Mouse (Mus musculus) Muller cell, postnatal 12 days (primary cell): Measurements from ENCODE around the gene Grid2.
A peak's percentile ranks its signal among the peaks of the same experiment; 100 is the strongest.

Source experiments
- DNase-seq: peaks from one replicate; pipeline ENCODE4 v3.0.0-alpha.2; 2015; ENCODE audit errors: inconsistent ontology term

Grid2 gene

DNA sequence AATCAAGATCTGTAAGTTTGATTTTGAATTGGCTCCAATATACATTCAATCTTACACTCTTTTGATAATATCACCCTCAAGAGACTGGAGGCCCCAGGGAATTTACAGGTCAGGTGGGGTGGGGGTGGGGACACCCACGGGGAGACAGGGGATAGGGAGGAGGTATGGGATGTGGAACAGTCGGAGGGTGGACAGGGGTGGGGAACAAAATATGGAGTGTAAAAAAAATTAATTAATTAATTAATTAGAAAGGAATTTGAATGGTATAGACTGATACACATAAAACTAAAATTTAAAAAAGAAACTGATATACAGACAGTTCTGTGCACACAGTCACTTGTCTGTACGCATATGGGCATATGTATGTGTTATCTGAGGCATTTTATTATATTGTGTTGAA, 380.3 kb downstream of the Grid2 start:
- DNase-seq = no peak

- no peak for DNase-seq
These were observed 403.7 kb downstream of the Grid2 start for GRCm38 (mm10) chr6:63659423-63659822.

- no peak for DNase-seq
These were observed 430.0 kb downstream of the Grid2 start for GRCm38 (mm10) chr6:63685689-63686088.

DNA sequence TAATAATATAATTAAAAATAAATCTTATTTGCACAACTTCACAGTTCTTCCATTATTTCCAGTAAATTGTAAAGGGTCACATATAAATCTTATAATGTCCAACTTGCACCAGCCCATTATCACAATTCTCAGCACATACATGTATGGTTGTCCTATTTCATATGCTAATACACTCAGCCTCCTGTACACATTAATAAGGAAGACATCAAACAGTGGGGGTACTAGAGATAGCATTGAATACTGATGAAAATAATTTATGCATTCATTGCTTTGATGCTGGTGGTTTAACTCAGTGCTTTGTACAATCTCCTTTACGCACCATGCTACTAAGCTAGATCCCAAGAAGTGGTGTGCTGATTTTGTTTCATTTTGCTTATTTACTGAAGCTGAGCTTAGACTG, 446.0 kb downstream of the Grid2 start:
- DNase-seq = no peak

DNA sequence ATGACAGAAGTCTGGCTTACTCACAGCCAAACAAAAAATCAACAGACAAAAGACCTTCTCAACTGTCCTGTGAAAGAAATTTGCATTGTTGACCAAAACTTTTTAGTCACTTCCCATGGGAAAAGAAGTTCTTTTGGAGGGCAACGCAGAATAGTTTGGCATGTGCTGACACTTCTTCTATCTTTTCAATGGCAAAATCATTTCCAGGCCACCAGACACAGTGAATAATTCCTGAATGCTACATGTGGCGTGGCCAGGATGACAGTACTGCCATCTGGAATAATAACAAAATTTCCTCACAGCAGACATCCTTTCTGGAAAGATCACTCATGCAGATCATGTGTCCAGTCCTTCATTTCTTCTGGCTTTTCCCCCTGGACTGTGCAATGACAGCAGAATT, 478.1 kb downstream of the Grid2 start:
- peak; percentile 99 for DNase-seq

DNA sequence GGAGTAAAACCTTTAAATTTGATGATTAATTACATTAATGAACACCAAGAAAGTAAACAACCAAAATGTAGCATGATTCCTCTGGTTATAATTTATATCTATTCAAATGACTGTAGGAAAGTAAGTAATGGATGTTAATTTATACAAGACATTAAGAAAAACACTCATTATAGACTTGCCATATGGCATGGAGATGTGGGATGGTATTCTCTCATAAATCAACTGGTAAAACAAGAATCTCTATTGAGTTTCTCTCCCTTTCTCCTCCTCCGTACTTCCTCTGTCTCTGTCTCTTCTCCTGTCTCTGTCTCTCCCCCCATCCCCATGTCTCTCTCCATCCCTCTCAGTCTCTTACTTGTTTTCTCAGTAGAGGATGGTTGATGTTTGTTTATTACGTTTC, 506.9 kb downstream of the Grid2 start:
- no peak for DNase-seq

DNA sequence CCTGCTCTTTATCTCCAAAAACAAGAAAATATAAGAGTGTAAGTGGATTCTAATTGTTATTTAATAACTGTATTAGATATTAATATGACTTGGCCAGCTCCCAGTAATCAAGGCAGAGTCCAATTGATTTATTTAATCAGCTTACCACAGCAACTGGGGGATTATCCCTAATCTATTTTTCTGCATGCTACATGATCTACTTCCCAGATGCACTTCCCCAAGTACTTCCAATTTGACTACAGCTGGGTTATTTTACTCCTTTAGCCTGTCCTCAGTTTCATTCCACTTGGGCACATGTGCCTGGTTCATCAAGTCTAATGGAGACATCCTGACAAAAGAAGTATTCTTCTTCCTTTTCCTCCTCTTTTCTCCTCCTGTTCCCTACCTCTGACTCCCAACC, 539.0 kb downstream of the Grid2 start:
- no peak for DNase-seq

DNA sequence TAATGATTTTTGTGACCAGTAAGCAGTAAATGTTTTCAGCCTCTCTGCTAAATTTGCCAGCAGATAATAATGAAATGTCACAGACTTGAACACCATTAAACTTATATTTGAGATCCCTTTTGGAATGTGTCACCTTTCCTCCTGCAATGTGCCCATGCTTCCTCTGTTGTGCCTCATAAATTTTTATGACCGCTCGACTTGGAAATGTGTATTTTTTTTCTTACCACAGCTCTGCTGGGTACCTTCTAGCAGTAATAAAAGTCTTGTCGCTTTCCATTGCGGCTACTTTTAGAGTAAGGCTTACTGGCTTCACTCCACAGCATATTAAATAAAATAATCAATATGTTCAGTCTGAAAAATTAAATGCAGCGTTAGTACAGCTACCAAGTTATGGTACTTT, 564.6 kb downstream of the Grid2 start:
- no peak for DNase-seq

DNA sequence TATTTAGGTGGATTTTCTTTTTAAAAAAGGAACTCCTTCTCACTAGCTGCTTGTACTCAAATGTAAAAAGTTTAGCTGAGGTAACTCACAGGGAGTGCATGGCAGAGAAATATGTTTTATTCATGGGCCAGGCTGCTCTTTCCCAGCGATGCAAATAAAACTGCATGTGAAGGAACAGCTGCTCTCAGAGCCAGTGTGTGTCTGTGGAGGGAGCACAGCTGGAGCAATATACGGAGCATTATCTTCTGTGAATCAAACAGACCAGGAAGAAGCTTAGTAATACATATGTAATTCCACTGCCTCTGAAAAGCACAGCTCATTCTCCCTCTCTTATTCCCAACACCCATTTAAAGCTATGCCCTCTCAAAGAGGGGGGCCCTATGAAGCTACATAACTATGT, 607.0 kb downstream of the Grid2 start:
- DNase-seq = no peak

DNA sequence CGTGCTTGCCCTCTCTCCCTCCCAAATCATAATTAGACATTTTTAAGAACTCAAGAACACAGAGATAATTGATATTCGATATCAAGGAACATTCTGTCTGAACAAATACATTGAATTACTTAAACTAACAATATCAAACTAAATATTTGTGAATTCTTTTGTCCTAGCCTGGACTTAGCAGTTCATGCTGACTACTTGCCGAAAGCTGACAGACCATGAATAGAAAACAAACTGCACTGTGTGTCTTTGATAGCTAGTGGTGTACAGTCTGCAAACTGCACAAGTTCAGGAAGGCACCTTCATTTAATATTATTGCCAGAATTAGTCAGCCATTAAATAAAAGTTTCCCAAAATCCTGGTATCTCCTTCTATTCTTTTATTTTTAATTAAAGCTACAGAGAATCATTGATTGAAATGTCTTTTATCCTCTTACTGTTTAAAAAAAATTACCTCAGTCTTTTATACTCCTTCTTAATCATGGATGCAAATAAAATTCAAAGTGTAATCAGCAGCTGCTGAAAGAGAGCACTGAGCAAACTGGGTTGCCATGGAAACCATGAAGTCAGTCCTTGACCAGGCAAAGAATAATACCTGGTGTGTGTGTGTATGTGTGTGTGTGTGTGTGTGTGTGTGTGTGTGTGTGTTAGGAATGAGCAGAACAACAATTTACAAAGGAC, 621.5 kb downstream of the Grid2 start:
- DNase-seq = no peak

GRCm38 (mm10) chr6:63877765-63878345, 622.2 kb downstream of the Grid2 start:
- no peak for DNase-seq

DNA sequence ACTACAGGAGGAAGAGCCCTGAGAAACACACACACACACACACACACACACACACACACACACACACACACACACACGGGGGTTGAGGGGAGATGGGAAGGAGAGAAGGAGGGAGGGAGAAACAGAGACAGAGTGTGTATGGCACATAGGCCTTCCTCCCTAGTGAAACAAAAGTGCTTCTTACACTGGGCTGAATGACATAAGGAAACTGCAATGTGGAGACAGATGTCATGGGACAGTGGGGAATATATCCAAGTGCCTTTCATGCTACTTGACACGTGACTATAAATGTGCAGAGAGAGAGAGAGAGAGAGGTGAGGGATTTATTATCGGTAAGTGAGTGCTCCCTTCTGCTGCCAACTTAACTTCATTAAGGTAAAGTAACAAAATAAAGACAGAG, 639.0 kb downstream of the Grid2 start:
- no peak for DNase-seq

GRCm38 (mm10) chr6:63898171-63898570, 642.5 kb downstream of the Grid2 start:
- DNase-seq = no peak

- DNase-seq = no peak
These were observed 661.4 kb downstream of the Grid2 start for GRCm38 (mm10) chr6:63917035-63917570.

- peak; percentile 91 for DNase-seq
These were observed 666.3 kb downstream of the Grid2 start for GRCm38 (mm10) chr6:63921951-63922350.

DNA sequence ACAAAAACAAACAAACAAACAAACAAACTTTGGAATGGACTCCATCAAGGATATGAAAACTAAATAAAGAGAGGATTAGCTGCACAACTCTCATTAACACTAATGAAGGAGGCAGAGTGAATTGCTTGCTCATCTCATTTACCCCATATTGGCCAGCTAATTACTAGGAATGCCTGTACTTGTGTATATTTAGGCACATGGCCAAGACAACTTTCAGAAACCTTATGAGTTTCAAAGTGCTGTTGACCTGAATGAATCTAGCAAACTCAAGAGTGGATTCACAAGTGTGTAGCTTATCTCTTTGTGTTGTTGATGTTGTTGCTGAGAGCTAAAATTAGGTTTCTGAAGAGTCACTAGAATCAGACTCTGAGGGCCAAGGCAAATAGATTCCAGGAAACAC, 675.5 kb downstream of the Grid2 start:
- peak; percentile 74 for DNase-seq

DNA sequence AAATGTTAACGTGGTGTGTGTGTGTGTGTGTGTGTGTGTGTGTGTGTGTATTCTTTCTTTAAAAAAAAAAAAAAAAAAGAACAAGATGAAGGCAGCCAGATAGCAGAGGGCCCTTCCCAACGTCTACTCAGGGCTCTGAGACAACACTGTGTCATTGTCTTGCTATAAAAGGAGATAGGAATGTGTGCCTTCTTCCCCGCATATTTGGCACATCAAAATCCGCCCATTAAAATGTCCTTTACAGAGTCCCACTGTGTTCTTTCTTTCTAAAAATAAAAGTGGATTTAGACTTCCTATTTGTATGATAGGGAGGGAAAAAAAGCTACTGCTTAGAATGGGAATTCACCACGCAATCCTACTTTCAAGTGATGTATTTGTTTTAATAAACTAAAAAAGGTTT, 691.0 kb downstream of the Grid2 start:
- DNase-seq = peak; percentile 93

GRCm38 (mm10) chr6:63963789-63964188, 708.1 kb downstream of the Grid2 start:
- DNase-seq = peak; percentile 13

DNA sequence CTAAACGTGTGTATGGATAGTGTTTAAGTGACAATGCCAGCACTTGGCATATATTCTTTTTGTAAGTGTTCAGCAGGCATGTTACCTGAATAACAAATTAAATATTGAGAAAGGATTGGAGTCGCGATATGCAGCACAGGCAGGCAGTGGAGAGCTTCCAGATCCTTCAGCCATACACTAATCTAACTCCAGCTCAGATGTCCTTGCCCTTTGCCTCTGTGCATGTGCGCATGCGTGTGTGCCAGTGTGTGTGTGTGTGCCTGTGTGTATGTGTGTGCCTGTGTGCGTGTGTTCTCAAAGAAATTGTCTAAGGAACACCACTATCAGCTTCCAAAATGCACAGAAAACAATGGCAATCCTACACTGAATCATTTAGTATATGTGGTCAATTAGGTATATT, 708.6 kb downstream of the Grid2 start:
- no peak for DNase-seq

- peak; percentile 48 for DNase-seq
These were observed 709.1 kb downstream of the Grid2 start for GRCm38 (mm10) chr6:63964735-63965134.

- DNase-seq = no peak
These were observed 790.4 kb downstream of the Grid2 start for GRCm38 (mm10) chr6:64046084-64046483.

- DNase-seq = no peak
These were observed 791.1 kb downstream of the Grid2 start for GRCm38 (mm10) chr6:64046732-64047131.

DNA sequence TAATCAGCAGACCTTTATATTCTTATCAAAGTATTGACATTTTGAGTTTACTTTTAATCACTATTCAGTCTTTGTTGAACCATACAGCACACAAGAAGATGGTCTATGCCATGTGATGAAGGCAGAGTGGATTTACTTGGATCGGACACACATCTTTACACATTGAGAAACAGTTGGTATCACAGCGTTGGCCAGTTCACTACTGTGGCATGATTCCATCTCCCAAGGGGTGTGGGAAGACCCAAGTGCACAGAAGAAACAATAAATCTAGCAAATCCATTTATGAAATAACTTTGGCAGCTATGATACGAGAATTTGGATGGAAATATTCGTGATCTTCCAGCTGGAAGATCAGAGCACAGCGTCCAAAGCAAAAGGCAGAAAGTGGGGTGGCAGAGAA, 792.3 kb downstream of the Grid2 start:
- no peak for DNase-seq

GRCm38 (mm10) chr6:64063858-64064257, 808.2 kb downstream of the Grid2 start:
- DNase-seq = no peak
